Mouse (Mus musculus) splenic B cell, adult 2 months (primary cell): Measurements from ENCODE around the gene Npc1l1.

Experiments
- DNase-seq: peaks from one replicate; pipeline ENCODE4 v3.0.0-alpha.2; 2011; ENCODE audit warnings: low read depth, low spot score
- H3K27me3 ChIP-seq: 2 replicates; pipeline ENCODE4 v1.6.1; 2012; ENCODE audit warnings: mild to moderate bottlenecking, low read length, moderate library complexity, mixed read lengths; ENCODE audit not compliant: control insufficient read depth, poor library complexity, insufficient read depth, severe bottlenecking
- H3K36me3 ChIP-seq: 2 replicates; pipeline ENCODE4 v1.6.1; 2012; ENCODE audit warnings: mild to moderate bottlenecking, low read length, moderate library complexity, mixed read lengths; ENCODE audit not compliant: control insufficient read depth, poor library complexity, insufficient read depth, severe bottlenecking

Npc1l1 gene

GRCm38 (mm10) chr11:6187399-6187798, 42.5 kb downstream of the Npc1l1 start:
- no peak for DNase-seq
- Histone ChIP-seq H3K36me3 (0 out of 2 replicates have a peak, but pooled peaks cover under 1% of the 10 kb centered on the region), H3K27me3 (no peaks in the 10 kb centered on the region; the same call in 1 of the 2 replicates)

DNA sequence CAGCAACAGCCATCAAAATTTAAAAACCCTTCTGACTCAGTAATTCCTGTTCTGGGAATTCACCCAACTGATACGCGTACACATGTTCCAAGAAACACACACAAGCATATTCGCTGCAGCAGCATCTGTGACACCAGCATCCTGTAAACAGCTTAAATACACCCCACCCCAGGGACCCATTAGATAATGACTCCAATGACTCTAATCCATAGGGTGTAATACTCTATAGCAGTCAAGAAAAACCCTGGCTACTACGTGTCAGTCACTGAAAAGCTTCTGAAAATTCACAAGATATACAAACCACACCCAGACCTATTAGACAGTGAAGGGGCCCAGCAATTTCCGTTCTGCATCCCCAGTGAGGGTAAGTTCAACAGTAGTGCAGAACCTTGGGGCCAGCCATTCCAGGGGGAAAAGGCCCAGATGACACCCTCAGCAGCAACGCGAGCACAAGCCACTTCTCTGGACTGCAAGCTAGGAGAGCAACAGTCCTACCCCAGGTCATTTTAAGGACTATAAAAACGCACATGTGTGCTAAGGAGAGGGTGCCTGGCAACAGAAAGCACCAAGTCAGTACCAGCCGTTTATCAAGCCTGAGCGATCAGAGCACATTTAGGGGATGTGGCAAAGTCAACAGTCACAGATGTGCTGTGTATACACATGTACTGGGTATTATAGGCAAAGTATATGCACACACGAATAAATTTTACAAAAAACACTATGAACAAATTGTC, 45.6 kb downstream of the Npc1l1 start:
- DNase-seq: peak; percentile 67
- H3K36me3 ChIP-seq: no peaks in the 10 kb centered on the region
- H3K27me3 ChIP-seq: no peaks in the 10 kb centered on the region

DNA sequence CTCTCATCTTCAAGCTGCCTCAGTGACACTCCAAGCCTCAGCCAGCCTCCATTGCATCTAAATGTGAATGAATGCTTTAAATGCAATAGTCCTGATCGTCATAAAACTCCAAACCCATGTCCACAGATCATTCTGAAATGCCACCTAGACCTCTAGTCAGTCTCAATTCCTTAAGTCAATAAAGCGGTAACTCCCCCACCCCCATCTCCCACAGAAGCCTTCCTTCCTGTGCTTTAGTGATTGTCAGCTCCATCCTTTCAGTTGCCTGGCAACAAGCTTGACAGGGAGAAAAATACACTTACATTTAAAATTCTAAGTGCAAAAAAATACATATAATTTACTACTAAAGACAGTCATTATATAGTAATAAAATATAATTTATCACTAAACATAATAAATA, 46.7 kb downstream of the Npc1l1 start:
- DNase-seq: no peak
- H3K27me3 ChIP-seq: no peaks in the 10 kb centered on the region
- no peaks in the 10 kb centered on the region for H3K36me3 ChIP-seq

- DNase-seq: peak; percentile 55
- Histone ChIP-seq H3K36me3 (no peaks in the 10 kb centered on the region), H3K27me3 (no peaks in the 10 kb centered on the region)
Measured at GRCm38 (mm10) chr11:6180811-6181399, 49.0 kb downstream of the Npc1l1 start.

- Histone ChIP-seq H3K27me3 (no peaks in the 10 kb centered on the region), H3K36me3 (no peaks in the 10 kb centered on the region)
- DNase-seq: no peak
Measured at GRCm38 (mm10) chr11:6179194-6179593, 50.7 kb downstream of the Npc1l1 start.

GRCm38 (mm10) chr11:6178673-6179166, 51.2 kb downstream of the Npc1l1 start:
- peak; percentile 59 for DNase-seq
- H3K27me3 ChIP-seq: no peaks in the 10 kb centered on the region
- no peaks in the 10 kb centered on the region for H3K36me3 ChIP-seq

GRCm38 (mm10) chr11:6177781-6178420, 52.0 kb downstream of the Npc1l1 start:
- Histone ChIP-seq H3K36me3 (no peaks in the 10 kb centered on the region), H3K27me3 (no peaks in the 10 kb centered on the region)
- peak; percentile 77 for DNase-seq

GRCm38 (mm10) chr11:6175506-6175905, 54.4 kb downstream of the Npc1l1 start:
- H3K36me3 ChIP-seq: no peaks in the 10 kb centered on the region
- no peaks in the 10 kb centered on the region for H3K27me3 ChIP-seq
- peak; percentile 27 for DNase-seq

DNA sequence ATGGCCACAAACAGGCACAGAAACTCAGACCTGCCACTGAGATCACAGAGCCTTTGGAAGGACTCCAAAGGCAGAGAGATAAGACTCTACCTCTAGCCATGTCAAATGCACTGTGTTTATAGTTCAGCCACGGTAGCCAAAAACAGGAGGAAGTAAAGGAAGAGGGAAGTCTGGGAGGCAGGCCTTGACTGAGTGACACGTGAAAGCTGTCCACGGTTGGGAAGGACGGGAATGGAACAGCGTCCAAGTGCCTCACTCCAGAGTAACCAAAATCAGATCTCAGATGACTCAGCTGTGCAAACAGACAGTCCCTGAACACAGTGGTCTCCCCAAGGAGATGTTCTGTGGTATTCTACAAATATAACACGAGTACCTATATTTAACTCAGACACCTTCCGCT, 55.2 kb downstream of the Npc1l1 start:
- Histone ChIP-seq H3K27me3 (no peaks in the 10 kb centered on the region), H3K36me3 (no peaks in the 10 kb centered on the region)
- DNase-seq: no peak

GRCm38 (mm10) chr11:6169041-6169663, 60.8 kb downstream of the Npc1l1 start:
- H3K36me3 ChIP-seq: no peaks in the 10 kb centered on the region
- no peaks in the 10 kb centered on the region for H3K27me3 ChIP-seq
- DNase-seq: peak; percentile 38

DNA sequence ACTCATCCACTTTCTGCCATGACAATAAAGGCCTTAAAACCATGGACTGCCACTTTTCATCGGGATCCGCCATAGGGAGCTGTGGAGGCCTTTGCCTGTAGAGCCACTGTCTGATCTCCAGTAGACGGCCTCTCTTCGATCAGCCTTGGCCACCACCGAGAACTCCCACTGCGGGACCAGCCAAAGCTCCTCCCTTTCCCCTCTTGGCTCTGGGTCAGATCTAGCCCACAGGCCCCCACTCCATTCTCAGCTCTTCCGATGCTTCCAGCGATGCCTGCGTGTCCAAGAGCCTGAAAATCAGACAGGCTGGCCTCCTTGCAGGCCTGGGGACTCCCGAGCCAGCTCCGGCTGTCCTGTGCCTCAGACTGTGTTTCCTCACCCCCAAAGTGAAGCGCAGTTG, 63.6 kb downstream of the Npc1l1 start:
- Histone ChIP-seq H3K36me3 (no peaks in the 10 kb centered on the region), H3K27me3 (no peaks in the 10 kb centered on the region)
- DNase-seq: no peak

DNA sequence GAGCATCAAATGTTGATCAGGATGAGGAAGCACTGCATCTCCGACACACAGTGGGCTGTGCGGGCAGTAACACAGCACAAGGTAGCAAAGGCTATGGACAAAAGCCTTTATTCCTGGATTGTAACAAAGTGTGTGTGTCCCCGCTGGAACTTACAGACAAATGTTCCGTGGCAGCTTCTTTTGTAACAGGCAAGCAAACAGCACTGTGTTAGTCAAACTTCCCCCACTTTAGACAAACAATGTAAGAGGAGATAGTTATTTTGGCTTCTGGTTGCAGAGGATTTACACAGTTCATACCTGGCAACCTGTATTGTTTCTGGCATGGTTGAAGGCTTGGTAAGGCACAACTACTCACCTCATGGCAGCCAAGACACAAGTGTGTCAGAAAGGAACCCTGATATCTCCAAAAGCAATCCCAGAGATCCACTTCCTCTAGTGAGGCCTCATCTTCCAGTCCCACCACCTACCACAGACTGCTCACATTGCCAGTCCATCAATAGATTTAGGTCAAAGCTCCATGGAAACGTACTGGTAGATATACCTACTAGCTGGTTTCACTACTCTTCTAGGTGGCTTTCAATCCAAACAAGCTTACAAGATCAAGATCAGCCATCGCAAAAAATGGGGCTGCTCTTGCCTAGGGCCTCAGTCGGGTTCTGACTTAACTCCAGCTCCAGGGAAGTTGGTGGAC, 64.4 kb downstream of the Npc1l1 start:
- no peak for DNase-seq
- H3K36me3 ChIP-seq: no peaks in the 10 kb centered on the region
- H3K27me3 ChIP-seq: no peaks in the 10 kb centered on the region

DNA sequence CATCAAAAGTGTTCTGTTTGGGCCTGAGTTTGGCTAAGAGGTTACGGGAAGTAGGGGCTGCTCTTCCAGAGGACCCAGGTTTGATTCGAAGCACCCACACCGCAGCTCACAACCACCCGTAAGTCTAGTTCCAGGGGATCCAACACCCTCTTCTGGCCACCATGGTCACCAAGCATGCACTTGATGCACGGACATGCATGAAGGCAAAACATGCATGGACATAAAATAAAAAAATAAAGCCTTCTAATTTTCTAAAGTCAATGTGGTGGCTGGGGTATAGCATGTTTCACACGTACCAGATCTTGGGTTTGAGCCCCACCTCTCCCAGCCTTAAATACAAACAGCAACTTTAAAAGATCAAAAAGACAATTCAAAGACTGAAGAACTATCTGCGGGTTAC, 65.2 kb downstream of the Npc1l1 start:
- no peak for DNase-seq
- no peaks in the 10 kb centered on the region for H3K36me3 ChIP-seq
- no peaks in the 10 kb centered on the region for H3K27me3 ChIP-seq

DNA sequence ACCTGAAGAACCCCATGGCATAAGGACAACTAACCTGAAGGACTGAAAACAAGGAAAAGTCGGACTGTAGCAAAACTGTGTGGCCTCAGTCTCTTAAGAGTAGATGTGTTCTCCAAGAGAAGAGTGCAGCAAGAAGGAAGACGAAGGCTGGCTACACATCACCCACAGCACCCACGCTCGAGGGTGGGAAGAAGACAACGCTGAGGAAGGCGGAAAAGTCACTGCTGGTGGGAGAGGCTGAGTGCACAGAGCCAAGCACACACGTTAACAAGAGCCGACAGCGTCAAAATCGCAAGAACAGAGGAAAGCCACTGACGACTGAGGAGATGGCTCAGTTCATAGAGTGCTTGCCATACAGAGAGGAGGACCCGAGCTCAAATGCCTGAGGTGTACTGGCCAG, 66.2 kb downstream of the Npc1l1 start:
- H3K36me3 ChIP-seq: no peaks in the 10 kb centered on the region
- H3K27me3 ChIP-seq: no peaks in the 10 kb centered on the region
- DNase-seq: no peak
